ENCODE assay signal across 8 mouse cellular contexts in genomic region chr11:97404761-97405190, GRCm38 (mm10). TPM values are rescaled to one million over a fixed set of nuclear protein-coding genes. Genes with fewer than 3 reads are reported as not detected.
DNase-seq lines count a peak whose midpoint lies in the region; ATAC-seq and TF ChIP-seq lines count a peak whose summit lies in the region.

No protein-coding gene starts in this region.

- no peak for DNase-seq in heart, adult 18-20 months
- peak; percentile 69 for DNase-seq in retina, postnatal 1 day
- DNase-seq in thymus, adult 18-20 months = no peak

- peak overlapping the region; percentile 61 for H3K4me3 ChIP-seq in heart, embryonic 12.5 days
- H3K4me3 ChIP-seq in E14TG2a.4 (replicated peaks; ENCODE audit: low read length) = peak overlapping the region; percentile 81
- H3K4me3 ChIP-seq in forebrain, embryonic 12.5 days (replicated peaks) = peak overlapping the region; percentile 67
- peak overlapping the region; percentile 54 for H3K4me3 ChIP-seq in limb, embryonic 15.5 days

- H3K36me3 ChIP-seq in heart, embryonic 12.5 days = no peaks in the 10 kb centered on the region
- H3K36me3 ChIP-seq in E14TG2a.4 (ENCODE audit: insufficient read depth, low read length) = peaks cover 6% of the 10 kb centered on the region; the same call in 1 of the 2 replicates
- no peaks in the 10 kb centered on the region for H3K36me3 ChIP-seq in forebrain, embryonic 12.5 days (replicated peaks)
- H3K36me3 ChIP-seq in limb, embryonic 15.5 days = no peaks in the 10 kb centered on the region

- H3K4me1 ChIP-seq in heart, embryonic 12.5 days (replicated peaks) = peaks cover 65% of the 10 kb centered on the region
- peaks cover 92% of the 10 kb centered on the region for H3K4me1 ChIP-seq in E14TG2a.4 (replicated peaks; ENCODE audit: low read depth, low read length)
- peaks cover 52% of the 10 kb centered on the region for H3K4me1 ChIP-seq in forebrain, embryonic 12.5 days
- peaks cover 66% of the 10 kb centered on the region for H3K4me1 ChIP-seq in limb, embryonic 15.5 days

- H3K9me3 ChIP-seq in heart, embryonic 12.5 days (replicated peaks) = no peaks in the 10 kb centered on the region
- H3K9me3 ChIP-seq in E14TG2a.4 (ENCODE audit: low read length) = no peaks in the 10 kb centered on the region
- H3K9me3 ChIP-seq in forebrain, embryonic 12.5 days = no peaks in the 10 kb centered on the region
- H3K9me3 ChIP-seq in limb, embryonic 15.5 days = no peaks in the 10 kb centered on the region

- peak overlapping the region; percentile 66 for H3K9ac ChIP-seq in heart, embryonic 12.5 days
- peak overlapping the region; percentile 71 for H3K9ac ChIP-seq in forebrain, embryonic 12.5 days
- H3K9ac ChIP-seq in limb, embryonic 15.5 days = peak overlapping the region; percentile 40; the same call in 1 of the 2 replicates

- peak overlapping the region; percentile 99 for H3K4me2 ChIP-seq in heart, embryonic 12.5 days
- peak overlapping the region; percentile 99 for H3K4me2 ChIP-seq in forebrain, embryonic 12.5 days
- peak overlapping the region; percentile 96 for H3K4me2 ChIP-seq in limb, embryonic 15.5 days

- ATAC-seq in heart, embryonic 12.5 days (ENCODE audit: insufficient number of reproducible peaks, low FRiP score) = no peak
- ATAC-seq in forebrain, embryonic 12.5 days (ENCODE audit: low FRiP score) = peak; percentile 31
- ATAC-seq in limb, embryonic 15.5 days (ENCODE audit: insufficient number of reproducible peaks, low FRiP score, low TSS enrichment, low read depth) = no peak
- ATAC-seq in monocyte, adult 5-6 weeks (replicated peaks; ENCODE audit: insufficient number of reproducible peaks, low FRiP score, low TSS enrichment, poor library complexity, severe bottlenecking) = no peak

- 0 out of 2 replicates have a peak, but pooled peaks cover 8% of the 10 kb centered on the region for H3K27me3 ChIP-seq in heart, embryonic 12.5 days (replicated peaks)
- peaks cover 36% of the 10 kb centered on the region for H3K27me3 ChIP-seq in E14TG2a.4 (ENCODE audit: insufficient read depth, low read length)
- H3K27me3 ChIP-seq in forebrain, embryonic 12.5 days = peaks cover 50% of the 10 kb centered on the region
- peaks cover 6% of the 10 kb centered on the region; the same call in 1 of the 2 replicates for H3K27me3 ChIP-seq in limb, embryonic 15.5 days

- no peak for TF ChIP-seq CTCF in E14TG2a.4 (conservative IDR thresholded peaks at IDR 0.05; ENCODE audit: low read length)

- 0% methylated on average over 11 of the region's 11 CpGs for WGBS in heart, embryonic 12.5 days
- WGBS in forebrain, embryonic 12.5 days = 4% methylated on average over 11 of the region's 11 CpGs
- WGBS in limb, embryonic 15.5 days = under 1% methylated on average over 11 of the region's 11 CpGs

- H3K27ac ChIP-seq in heart, embryonic 12.5 days (ENCODE audit: poor library complexity, severe bottlenecking) = no peak overlapping the region
- 0 out of 2 replicates have a peak overlapping the region, but pooled peaks have one; percentile 36 for H3K27ac ChIP-seq in forebrain, embryonic 12.5 days
- H3K27ac ChIP-seq in limb, embryonic 15.5 days = peak overlapping the region; percentile 24; the same call in 1 of the 2 replicates

RNA-seq across cellular contexts. Expression of gene Arhgap23, which starts 10.6 kb away (rescaled TPM):
- 12.4 and 12.5 TPM in 2 replicates for polyA plus RNA-seq in heart, embryonic 12.5 days (2016; fragmentation: Nextera tagmentation; extraction: Ambion mirVana)
- total RNA-seq in heart, adult 18-20 months (2021) = 10 to 100 TPM; 12.5 to 13.5 TPM
- 4.2 and 5.1 TPM in 2 replicates for polyA plus RNA-seq in forebrain, embryonic 12.5 days (2016; fragmentation: Nextera tagmentation; extraction: Ambion mirVana)
- 7.8 and 8.4 TPM in 2 replicates for polyA plus RNA-seq in limb, embryonic 15.5 days (2015; fragmentation: Nextera tagmentation; extraction: Ambion mirVana)
- 4.7 to 5.8 TPM (median 5.0 TPM) in 3 replicates for total RNA-seq in monocyte, adult 5-6 weeks (2017)

RNA-seq across cellular contexts. Expression of gene Socs7, which starts 42.4 kb away (rescaled TPM):
- polyA plus RNA-seq in heart, embryonic 12.5 days (2016; fragmentation: Nextera tagmentation; extraction: Ambion mirVana) = 5.4 and 6.0 TPM in 2 replicates
- total RNA-seq in heart, adult 18-20 months (2021) = 10 to 100 TPM; 21.9 to 22.8 TPM
- 7.9 and 8.0 TPM in 2 replicates for polyA plus RNA-seq in forebrain, embryonic 12.5 days (2016; fragmentation: Nextera tagmentation; extraction: Ambion mirVana)
- polyA plus RNA-seq in limb, embryonic 15.5 days (2015; fragmentation: Nextera tagmentation; extraction: Ambion mirVana) = 3.4 and 4.4 TPM in 2 replicates
- 16.8 to 18.8 TPM (median 18.0 TPM) in 3 replicates for total RNA-seq in monocyte, adult 5-6 weeks (2017)

RNA-seq across cellular contexts. Expression of gene Gpr179, which starts 52.9 kb away (rescaled TPM):
- 0.06 and 0.08 TPM in 2 replicates for polyA plus RNA-seq in heart, embryonic 12.5 days (2016; fragmentation: Nextera tagmentation; extraction: Ambion mirVana)
- not detected for total RNA-seq in heart, adult 18-20 months (2021)
- 0.11 and 0.22 TPM in 2 replicates for polyA plus RNA-seq in forebrain, embryonic 12.5 days (2016; fragmentation: Nextera tagmentation; extraction: Ambion mirVana)
- polyA plus RNA-seq in limb, embryonic 15.5 days (2015; fragmentation: Nextera tagmentation; extraction: Ambion mirVana) = 0.09 and 0.10 TPM in 2 replicates
- 0.29 to 0.39 TPM in 2 of 3 replicates, not detected in the other for total RNA-seq in monocyte, adult 5-6 weeks (2017)
